Comparison of ENCODE assay signal across 13 mouse cellular contexts in the genomic region with DNA sequence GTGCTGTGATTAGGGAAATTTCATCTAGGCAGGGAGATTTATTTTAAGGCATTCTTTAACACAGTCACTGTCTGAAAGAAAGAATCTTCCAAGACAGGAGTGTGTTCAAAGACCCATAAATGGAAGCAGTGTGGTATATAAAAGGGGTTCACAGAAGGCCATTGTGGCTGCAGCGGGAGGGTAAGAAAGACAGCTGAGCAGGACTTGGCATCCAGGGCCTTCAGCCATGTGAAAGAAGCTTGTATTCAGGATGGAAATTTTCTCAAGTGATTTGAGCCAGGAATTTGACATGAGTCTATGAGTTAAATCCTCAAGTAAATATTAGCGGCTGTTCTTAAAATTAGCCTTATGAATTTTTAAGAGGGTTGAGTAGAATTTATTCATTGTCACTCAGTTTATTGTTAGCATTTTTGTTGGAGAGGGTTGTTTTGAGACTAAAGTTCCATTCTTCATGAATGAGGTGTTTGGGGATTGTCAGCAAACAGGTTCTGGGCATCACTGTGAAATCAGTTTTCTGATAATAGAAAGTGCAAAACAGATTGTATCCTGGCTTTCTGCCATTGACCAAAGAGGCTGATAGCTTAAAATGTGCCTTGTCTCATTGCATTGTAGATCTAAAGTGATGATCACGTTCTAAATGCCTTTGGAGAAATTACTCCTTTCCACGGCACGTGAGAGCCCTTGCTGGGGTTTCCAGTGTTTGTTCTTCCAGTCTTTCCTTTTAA. TPM values are rescaled to one million over a fixed set of nuclear protein-coding genes. Genes with fewer than 3 reads are reported as not detected.
DNase-seq lines count a peak whose midpoint lies in the region; ATAC-seq and TF ChIP-seq lines count a peak whose summit lies in the region.
"Had no signal": no experiment of that assay in that cellular context is flagged by ENCODE, and none has a peak within 500 bp of the region (broad histone marks: within the 10 kb centered on the region; RNA-seq: fewer than 3 reads in every experiment).

No protein-coding gene starts in this region.

- no peak for ATAC-seq in embryonic facial prominence, embryonic 14.5 days (ENCODE audit: low read depth)
- ATAC-seq in kidney, embryonic 15.5 days (replicated peaks; ENCODE audit: low FRiP score): no peak

- DNase-seq in embryonic facial prominence, embryonic 14.5 days (ENCODE audit: low spot score): peak; percentile 61
- no peak for DNase-seq in embryonic facial prominence, embryonic 10.5 days (ENCODE audit: low spot score)
- no peak for DNase-seq in left cerebral cortex, adult 2 months (ENCODE audit: extremely low spot score in 1 of 2, low spot score in 2 of 2)
- no peak for DNase-seq in left cerebral cortex, adult 8-10 months (ENCODE audit: low spot score in 2 of 2)
- DNase-seq in brain, adult 2 months (ENCODE audit: low read depth, low spot score): peak; percentile 74
- peak; percentile 60 for DNase-seq in lung, postnatal 36 days
- no peak for DNase-seq in adrenal gland, adult (ENCODE audit: inconsistent age in 2 of 2, low spot score in 1 of 2)
- DNase-seq: cerebellum, adult 9-11 months; liver, embryonic 13.5 days had no signal

- H3K9ac ChIP-seq in embryonic facial prominence, embryonic 14.5 days (ENCODE audit: low read depth, low read length): no peak overlapping the region
- no peak overlapping the region for H3K9ac ChIP-seq in kidney, embryonic 15.5 days
- H3K9ac ChIP-seq: embryonic facial prominence, embryonic 15.5 days; heart, embryonic 13.5 days; liver, embryonic 13.5 days had no signal

- H3K27me3 ChIP-seq in embryonic facial prominence, embryonic 14.5 days (replicated peaks; ENCODE audit: control insufficient read depth, insufficient read depth, low read length): no peaks in the 10 kb centered on the region
- H3K27me3 ChIP-seq in embryonic facial prominence, embryonic 10.5 days (replicated peaks; ENCODE audit: low read depth, poor library complexity, severe bottlenecking): no peaks in the 10 kb centered on the region
- H3K27me3 ChIP-seq in kidney, embryonic 15.5 days: no peaks in the 10 kb centered on the region
- H3K27me3 ChIP-seq: embryonic facial prominence, embryonic 15.5 days; heart, embryonic 13.5 days; liver, embryonic 13.5 days had no signal

- H3K9me3 ChIP-seq in embryonic facial prominence, embryonic 14.5 days (ENCODE audit: control insufficient read depth, low read length): no peaks in the 10 kb centered on the region
- H3K9me3 ChIP-seq in embryonic facial prominence, embryonic 10.5 days: no peaks in the 10 kb centered on the region
- no peaks in the 10 kb centered on the region for H3K9me3 ChIP-seq in kidney, embryonic 15.5 days (replicated peaks)
- H3K9me3 ChIP-seq: embryonic facial prominence, embryonic 15.5 days; heart, embryonic 13.5 days; limb, embryonic 10.5 days; liver, embryonic 13.5 days had no signal

- H3K4me1 ChIP-seq in embryonic facial prominence, embryonic 14.5 days (ENCODE audit: control insufficient read depth, insufficient read depth, low read length): 0 out of 2 replicates have a peak, but pooled peaks cover 3% of the 10 kb centered on the region
- peaks cover 10% of the 10 kb centered on the region for H3K4me1 ChIP-seq in embryonic facial prominence, embryonic 10.5 days
- no peaks in the 10 kb centered on the region for H3K4me1 ChIP-seq in kidney, embryonic 15.5 days
- H3K4me1 ChIP-seq: heart, embryonic 13.5 days; limb, embryonic 10.5 days had no signal

- no peak overlapping the region for H3K4me2 ChIP-seq in embryonic facial prominence, embryonic 14.5 days (ENCODE audit: low read depth, low read length)
- H3K4me2 ChIP-seq in kidney, embryonic 15.5 days: no peak overlapping the region
- H3K4me2 ChIP-seq: embryonic facial prominence, embryonic 15.5 days; heart, embryonic 13.5 days; liver, embryonic 13.5 days had no signal

- intact Hi-C loops in left cerebral cortex, adult 2 months (cut with DNase I): no loop called here

- H3K36me3 ChIP-seq in embryonic facial prominence, embryonic 14.5 days (ENCODE audit: control insufficient read depth, insufficient read depth, low read length): peaks cover 30% of the 10 kb centered on the region
- peaks cover 36% of the 10 kb centered on the region for H3K36me3 ChIP-seq in embryonic facial prominence, embryonic 10.5 days (replicated peaks)
- H3K36me3 ChIP-seq in kidney, embryonic 15.5 days: peaks cover 26% of the 10 kb centered on the region
- H3K36me3 ChIP-seq: liver, embryonic 13.5 days had no signal

- no peak for TF ChIP-seq CTCF in left cerebral cortex, adult 2 months (IDR thresholded peaks at IDR 0.05)

- H3K4me3 ChIP-seq in embryonic facial prominence, embryonic 14.5 days (ENCODE audit: low read depth, low read length): no peak overlapping the region
- no peak overlapping the region for H3K4me3 ChIP-seq in embryonic facial prominence, embryonic 10.5 days
- H3K4me3 ChIP-seq in left cerebral cortex, adult 2 months: no peak overlapping the region
- no peak overlapping the region for H3K4me3 ChIP-seq in kidney, embryonic 15.5 days (replicated peaks)
- H3K4me3 ChIP-seq: embryonic facial prominence, embryonic 15.5 days; heart, embryonic 13.5 days; limb, embryonic 10.5 days; liver, embryonic 13.5 days had no signal

- no peak overlapping the region; the same call in 1 of the 2 replicates for H3K27ac ChIP-seq in embryonic facial prominence, embryonic 14.5 days (replicated peaks; ENCODE audit: low read depth, low read length)
- H3K27ac ChIP-seq in embryonic facial prominence, embryonic 10.5 days (replicated peaks): no peak overlapping the region
- H3K27ac ChIP-seq in left cerebral cortex, adult 2 months: peak overlapping the region; percentile 50
- H3K27ac ChIP-seq in kidney, embryonic 15.5 days: no peak overlapping the region
- H3K27ac ChIP-seq: embryonic facial prominence, embryonic 15.5 days; heart, embryonic 13.5 days; limb, embryonic 10.5 days; liver, embryonic 13.5 days had no signal

- 39% methylated on average over 5 of the region's 5 CpGs for WGBS in embryonic facial prominence, embryonic 14.5 days
- 57% methylated on average over 5 of the region's 5 CpGs for WGBS in embryonic facial prominence, embryonic 10.5 days
- 64% methylated on average over 5 of the region's 5 CpGs for WGBS in kidney, embryonic 15.5 days

RNA-seq across cellular contexts. Expression of a gene that starts 9.0 kb away (rescaled TPM):
- polyA plus RNA-seq in embryonic facial prominence, embryonic 14.5 days (2014; fragmentation: Nextera tagmentation; extraction: Ambion mirVana): 14.3 and 16.5 TPM in 2 replicates
- 10.7 and 11.4 TPM in 2 replicates for polyA plus RNA-seq in embryonic facial prominence, embryonic 10.5 days (2016; fragmentation: Nextera tagmentation; extraction: Ambion mirVana)
- total RNA-seq in left cerebral cortex, adult 2 months (2021): 10 to 100 TPM; 16.2 to 17.7 TPM
- 10 to 100 TPM; 17.7 to 23.7 (median 19.9) TPM for total RNA-seq in left cerebral cortex, adult 8-10 months (2022)
- 9.1 and 10.2 TPM in 2 replicates for polyA plus RNA-seq in kidney, embryonic 15.5 days (2015; fragmentation: Nextera tagmentation; extraction: Ambion mirVana)

Comparison
In these comparisons a context has a peak if more than half of its experiments do, and no peak if none do; other contexts are left out.
1. DNase-seq: peak in embryonic facial prominence, embryonic 14.5 days (single experiment), brain, adult 2 months (single experiment) and lung, postnatal 36 days (single experiment); none in embryonic facial prominence, embryonic 10.5 days (single experiment), left cerebral cortex, adult 2 months (0 of 2), left cerebral cortex, adult 8-10 months (0 of 2) and adrenal gland, adult (0 of 2).